In the genomic region with DNA sequence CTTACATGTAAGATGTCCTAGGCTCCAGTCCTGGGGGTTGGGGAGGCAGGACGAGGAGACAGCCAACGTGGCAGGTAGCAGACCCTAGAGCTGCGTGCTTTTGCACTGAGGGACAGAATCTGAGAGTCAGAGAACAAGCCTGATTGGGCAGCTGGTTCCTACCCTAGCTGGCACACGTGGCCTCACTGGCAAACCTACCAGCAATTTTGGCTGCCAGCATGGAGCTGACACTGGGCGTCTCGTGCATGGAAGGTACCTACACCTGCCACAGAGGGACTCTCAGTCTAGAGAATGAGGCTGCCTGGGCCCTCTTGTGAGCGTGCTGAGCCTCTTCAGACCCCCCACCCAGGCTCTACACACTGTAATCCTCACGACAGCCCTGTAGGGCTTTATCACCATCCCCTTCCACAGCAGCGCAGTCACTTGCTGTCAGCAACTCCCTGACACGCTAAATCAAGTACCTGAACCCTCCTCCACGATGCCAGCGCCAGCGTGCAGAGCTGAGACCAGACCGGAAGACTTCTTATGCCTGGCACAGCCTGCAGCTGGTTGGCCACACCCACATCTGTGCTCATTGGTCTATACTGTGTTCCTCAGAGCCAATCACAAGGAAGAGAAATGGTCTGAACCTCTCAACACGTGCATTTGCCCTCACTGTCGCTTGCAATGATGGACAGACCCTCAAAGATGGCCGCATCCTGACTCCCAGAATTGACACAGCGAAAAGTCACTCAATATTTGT, we compare ENCODE assay signal across 7 mouse cellular contexts. TPM values are rescaled to one million over a fixed set of nuclear protein-coding genes. Genes with fewer than 3 reads are reported as not detected.
A peak's percentile ranks its signal among the peaks of the same experiment; 100 is the strongest.
DNase-seq lines count a peak whose midpoint lies in the region; ATAC-seq and TF ChIP-seq lines count a peak whose summit lies in the region.

No protein-coding gene starts in this region.

- H3K4me2 ChIP-seq in lung, postnatal 0 days (replicated peaks; ENCODE audit: low read depth, low read length) = no peak overlapping the region
- peak overlapping the region; percentile 50 for H3K4me2 ChIP-seq in hindbrain, embryonic 14.5 days (replicated peaks)

- no peak for TF ChIP-seq POLR2A in lung, adult 2 months (IDR thresholded peaks at IDR 0.05; ENCODE audit: borderline replicate concordance, extremely low read depth, low read depth, low read length)
- peak; percentile 83 for TF ChIP-seq POLR2A in cortical plate, adult 2 months (IDR thresholded peaks at IDR 0.05; ENCODE audit: extremely low read depth, insufficient read depth, low read length)

- H3K9me3 ChIP-seq in lung, postnatal 0 days (ENCODE audit: low read length) = no peaks in the 10 kb centered on the region
- no peaks in the 10 kb centered on the region for H3K9me3 ChIP-seq in hindbrain, embryonic 14.5 days (ENCODE audit: control insufficient read depth, low read length)
- H3K9me3 ChIP-seq in megakaryocyte, embryonic 14.5 days = no peaks in the 10 kb centered on the region

- no peak overlapping the region for H3K9ac ChIP-seq in lung, postnatal 0 days (replicated peaks; ENCODE audit: low read depth)
- 0 out of 2 replicates have a peak overlapping the region, but pooled peaks have one; percentile 28 for H3K9ac ChIP-seq in hindbrain, embryonic 14.5 days

- H3K27me3 ChIP-seq in lung, postnatal 0 days (replicated peaks; ENCODE audit: insufficient read depth, low read length) = no peaks in the 10 kb centered on the region
- no peaks in the 10 kb centered on the region for H3K27me3 ChIP-seq in hindbrain, embryonic 14.5 days (ENCODE audit: control insufficient read depth, insufficient read depth, low read length)
- H3K27me3 ChIP-seq in megakaryocyte, embryonic 14.5 days (replicated peaks) = peaks cover 71% of the 10 kb centered on the region

- peak; percentile 59 for ATAC-seq in lung, postnatal 0 days
- peak; percentile 93 for ATAC-seq in hindbrain, embryonic 14.5 days (ENCODE audit: low FRiP score)

- DNase-seq in lung, postnatal 0 days (ENCODE audit: low spot score) = peak; percentile 48
- DNase-seq in lung, adult 2 months = no peak
- peak; percentile 72 for DNase-seq in hindbrain, embryonic 14.5 days (ENCODE audit: low spot score)
- DNase-seq in right cerebral cortex, postnatal 25 days = peak; percentile 43
- DNase-seq in urinary bladder, postnatal 36 days (ENCODE audit: low spot score in 2 of 2) = no peak

- no peak for TF ChIP-seq EP300 in lung, postnatal 0 days (IDR thresholded peaks at IDR 0.05)

- WGBS in lung, postnatal 0 days = 44% methylated on average over 18 of the region's 18 CpGs
- WGBS in lung, adult 2 months = 41% methylated on average over 18 of the region's 18 CpGs
- 45% methylated on average over 18 of the region's 18 CpGs for WGBS in hindbrain, embryonic 14.5 days

- no peaks in the 10 kb centered on the region; the same call in 1 of the 2 replicates for H3K4me1 ChIP-seq in lung, postnatal 0 days (ENCODE audit: insufficient read depth, low read depth, low read length)
- H3K4me1 ChIP-seq in lung, adult 2 months (ENCODE audit: control insufficient read depth, insufficient read depth, low read length) = peaks cover 3% of the 10 kb centered on the region; the same call in 1 of the 2 replicates
- H3K4me1 ChIP-seq in cortical plate, adult 2 months (ENCODE audit: control insufficient read depth, insufficient read depth, low read length) = peaks cover 1% of the 10 kb centered on the region; the same call in 1 of the 2 replicates
- peaks cover 5% of the 10 kb centered on the region; the same call in 1 of the 2 replicates for H3K4me1 ChIP-seq in hindbrain, embryonic 14.5 days (replicated peaks; ENCODE audit: control insufficient read depth, insufficient read depth, low read length)
- peaks cover 54% of the 10 kb centered on the region for H3K4me1 ChIP-seq in megakaryocyte, embryonic 14.5 days

- no peak for TF ChIP-seq CTCF in lung, postnatal 0 days (IDR thresholded peaks at IDR 0.05)
- TF ChIP-seq CTCF in lung, adult 2 months (IDR thresholded peaks at IDR 0.05; ENCODE audit: insufficient read depth, low read length) = no peak
- TF ChIP-seq CTCF in cortical plate, adult 2 months (IDR thresholded peaks at IDR 0.05; ENCODE audit: extremely low read depth, insufficient read depth, low read length) = no peak

- no peak overlapping the region for H3K4me3 ChIP-seq in lung, postnatal 0 days (ENCODE audit: low read depth, low read length)
- H3K4me3 ChIP-seq in lung, adult 2 months (replicated peaks; ENCODE audit: extremely low read depth, low read depth, low read length) = no peak overlapping the region
- peak overlapping the region; percentile 15 for H3K4me3 ChIP-seq in cortical plate, adult 2 months (ENCODE audit: insufficient read depth, low read length)
- no peak overlapping the region; the same call in 1 of the 2 replicates for H3K4me3 ChIP-seq in hindbrain, embryonic 14.5 days (replicated peaks; ENCODE audit: low read length)
- peak overlapping the region; percentile 59 for H3K4me3 ChIP-seq in megakaryocyte, embryonic 14.5 days (replicated peaks)

- no peaks in the 10 kb centered on the region for H3K36me3 ChIP-seq in lung, postnatal 0 days (ENCODE audit: insufficient read depth, low read length)
- H3K36me3 ChIP-seq in hindbrain, embryonic 14.5 days (replicated peaks; ENCODE audit: control insufficient read depth, insufficient read depth) = no peaks in the 10 kb centered on the region
- H3K36me3 ChIP-seq in megakaryocyte, embryonic 14.5 days (replicated peaks; ENCODE audit: low read length) = no peaks in the 10 kb centered on the region

- no peak overlapping the region; the same call in 1 of the 2 replicates for H3K27ac ChIP-seq in lung, postnatal 0 days (ENCODE audit: low read length)
- H3K27ac ChIP-seq in cortical plate, adult 2 months (ENCODE audit: insufficient read depth, low read length) = no peak overlapping the region
- H3K27ac ChIP-seq in hindbrain, embryonic 14.5 days = 0 out of 2 replicates have a peak overlapping the region, but pooled peaks have one; percentile 26

RNA-seq across cellular contexts. Expression of gene Cmklr1, which starts 6.9 kb away (rescaled TPM):
- polyA plus RNA-seq in lung, postnatal 0 days (2015; fragmentation: Nextera tagmentation; extraction: Ambion mirVana) = 53.4 and 63.8 TPM in 2 replicates
- polyA plus RNA-seq in lung, adult 2 months (2012; rRNA removed) = 271 and 341 TPM in 2 replicates
- 3.9 and 4.0 TPM in 2 replicates for polyA plus RNA-seq in cortical plate, adult 2 months (2012; rRNA removed)
- 1.7 and 2.7 TPM in 2 replicates for polyA plus RNA-seq in hindbrain, embryonic 14.5 days (2014; fragmentation: Nextera tagmentation; extraction: Ambion mirVana)
- 4.3 TPM in 1 of 2 replicates, not detected in the other for polyA plus RNA-seq in megakaryocyte, embryonic 14.5 days (2012; ENCODE audit: insufficient read depth, low replicate concordance)

Comparison
In these comparisons a context has a peak if more than half of its experiments do, and no peak if none do; other contexts are left out.
1. DNase-seq: peak in lung, postnatal 0 days (single experiment), hindbrain, embryonic 14.5 days (single experiment) and right cerebral cortex, postnatal 25 days (single experiment); none in lung, adult 2 months (single experiment) and urinary bladder, postnatal 36 days (0 of 2).
2. H3K4me3 ChIP-seq: peak in cortical plate, adult 2 months (single experiment) and megakaryocyte, embryonic 14.5 days (single experiment); none in lung, postnatal 0 days (single experiment), lung, adult 2 months (single experiment) and hindbrain, embryonic 14.5 days (single experiment).
3. RNA of gene Cmklr1, which starts 6.9 kb away (polyA plus RNA-seq): 271 to 341 TPM in lung, adult 2 months and 53.4 to 63.8 TPM in lung, postnatal 0 days; 4.3 TPM in megakaryocyte, embryonic 14.5 days, 3.9 to 4.0 TPM in cortical plate, adult 2 months and 1.7 to 2.7 TPM in hindbrain, embryonic 14.5 days; every median in the first group is over 10 times any median in the second.